Mouse (Mus musculus) myocyte (in vitro differentiated cells): Measurements from ENCODE around the gene Mrpl45. TPM values are rescaled to one million over a fixed set of nuclear protein-coding genes. Genes with fewer than 3 reads are reported as not detected.
"Not testable (repeated sequence)": the region's sequence is repeated elsewhere in the genome, so short reads cannot be mapped to it uniquely, and the experiment has no call there.

ENCODE experiments used
- H3K27me3 ChIP-seq: one replicate; pipeline ENCODE4 v1.6.1; 2011; ENCODE audit not compliant: control insufficient read depth, insufficient read depth, insufficient read length
- H3K36me3 ChIP-seq: one replicate; pipeline ENCODE4 v1.6.1; 2011; ENCODE audit not compliant: control insufficient read depth, insufficient read depth
- H3K4me2 ChIP-seq: one replicate; pipeline ENCODE4 v1.6.1; 2011; ENCODE audit warnings: low read depth, control low read depth
- H3K4me3 ChIP-seq: one replicate; pipeline ENCODE4 v1.5.1; 2011; ENCODE audit warnings: mild to moderate bottlenecking, control low read depth, moderate library complexity
- H3K79me2 ChIP-seq: one replicate; pipeline ENCODE4 v1.6.1; 2011; ENCODE audit not compliant: control insufficient read depth, insufficient read depth
- H3ac ChIP-seq: one replicate; pipeline ENCODE4 v1.6.1; 2011; ENCODE audit not compliant: control insufficient read depth, insufficient read length
- CEBPB ChIP-seq: IDR thresholded peaks from 2 replicates; pipeline ENCODE4 v1.6.1; 2011; ENCODE audit warnings: mild to moderate bottlenecking, moderate library complexity; ENCODE audit not compliant: poor library complexity, insufficient read depth, severe bottlenecking
- E2F4 ChIP-seq: IDR thresholded peaks from one replicate; pipeline ENCODE4 v1.6.1; 2011; ENCODE audit warnings: mild to moderate bottlenecking, control low read depth, moderate library complexity; ENCODE audit not compliant: insufficient read depth
- MAX ChIP-seq: IDR thresholded peaks from one replicate; pipeline ENCODE4 v1.6.1; 2011; ENCODE audit warnings: low read depth, mild to moderate bottlenecking, control low read depth
- MYOD1 ChIP-seq, 3 experiments: IDR thresholded peaks; one replicate each; pipeline ENCODE4 v1.6.1; 2011; ENCODE audit warnings: control low read depth in 2 of 3, low read depth in 2 of 3, mild to moderate bottlenecking in 2 of 3, moderate library complexity in 1 of 3; ENCODE audit not compliant: insufficient read length in 2 of 3, control insufficient read depth in 1 of 3
- MYOG ChIP-seq, 3 experiments: IDR thresholded peaks; one replicate each; pipeline ENCODE4 v1.6.1; 2011; ENCODE audit warnings: control low read depth in 2 of 3, low read depth in 2 of 3, mild to moderate bottlenecking in 2 of 3; ENCODE audit not compliant: insufficient read length in 2 of 3, control insufficient read depth in 1 of 3, insufficient read depth in 1 of 3
- POLR2A ChIP-seq: IDR thresholded peaks from one replicate; pipeline ENCODE4 v1.6.1; 2011; ENCODE audit warnings: low read depth, mild to moderate bottlenecking, control low read depth, moderate library complexity; ENCODE audit not compliant: insufficient read length
- POLR2AphosphoS2 ChIP-seq: IDR thresholded peaks from one replicate; pipeline ENCODE4 v1.6.1; 2011; ENCODE audit warnings: low read depth, control low read depth; ENCODE audit not compliant: insufficient read length
- REST ChIP-seq: IDR thresholded peaks from one replicate; pipeline ENCODE4 v1.6.1; 2011; ENCODE audit warnings: mild to moderate bottlenecking, control low read depth, moderate library complexity; ENCODE audit not compliant: insufficient read depth, insufficient read length
- SRF ChIP-seq: IDR thresholded peaks from one replicate; pipeline ENCODE4 v1.6.1; 2011; ENCODE audit warnings: low read depth; ENCODE audit not compliant: control insufficient read depth, insufficient read length
- TCF12 ChIP-seq: IDR thresholded peaks from one replicate; pipeline ENCODE4 v1.6.1; 2011; ENCODE audit warnings: mild to moderate bottlenecking, control low read depth; ENCODE audit not compliant: poor library complexity, insufficient read depth, severe bottlenecking
- TCF3 ChIP-seq: IDR thresholded peaks from one replicate; pipeline ENCODE4 v1.6.1; 2011; ENCODE audit warnings: low read depth, control low read depth; ENCODE audit not compliant: insufficient read length
- USF1 ChIP-seq: IDR thresholded peaks from one replicate; pipeline ENCODE4 v1.6.1; 2011; ENCODE audit warnings: low read depth, mild to moderate bottlenecking, control low read depth, moderate library complexity
- polyA plus RNA-seq: library from polyadenylated mRNA; unstranded; fragments of >200 nt; fragmentation: generic; extraction: Trizol; gene quantifications from one replicate; pipeline ENCODE4 v1.2.1, GENCODE M21; 2012; ENCODE audit warnings: missing spikeins

Gene Mrpl45
- polyA plus RNA-seq, 1 experiment = 36.3 TPM

DNA sequence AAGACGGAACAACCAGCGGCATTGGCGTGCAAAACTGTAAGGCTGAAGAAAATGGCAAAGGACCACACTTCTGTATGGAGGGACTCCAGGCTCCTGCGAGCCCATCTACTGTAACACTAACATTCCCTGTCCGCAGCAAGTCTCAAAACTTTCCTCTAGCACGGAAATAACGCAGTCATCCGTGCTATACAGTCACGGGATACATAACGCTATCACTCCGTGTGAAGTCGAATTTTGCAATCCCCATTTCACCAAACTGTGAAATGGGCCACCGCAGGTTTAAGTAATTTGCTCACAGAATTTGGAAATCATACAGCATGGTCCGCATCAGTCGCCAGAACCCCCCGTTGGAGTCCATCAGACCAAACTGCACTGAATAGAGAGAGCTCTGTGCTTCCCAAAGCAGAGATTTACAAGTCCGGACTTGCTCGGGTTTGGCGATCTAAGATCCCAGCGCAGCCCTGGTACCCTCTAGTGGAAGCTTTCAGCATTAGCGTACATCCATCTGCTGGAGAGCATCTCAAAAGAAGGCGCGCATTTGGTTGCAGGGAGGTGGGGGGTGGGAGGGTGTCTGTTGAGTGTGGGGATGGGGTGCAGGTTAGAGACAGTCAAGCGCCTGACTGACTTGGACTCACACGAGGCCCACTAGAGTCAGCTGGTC lies 5.5 kb upstream of the Mrpl45 start:
- TF ChIP-seq REST (no peak), POLR2AphosphoS2 (peak; percentile 31), CEBPB (0 out of 2 replicates have a peak, but pooled peaks have one; percentile 2), TCF12 (no peak)
- Histone ChIP-seq H3K4me2 (peak overlapping the region; percentile 98), H3K36me3 (no peaks in the 10 kb centered on the region)

GRCm38 (mm10) chr11:97310895-97311631 lies 4.5 kb upstream of the Mrpl45 start:
- Histone ChIP-seq H3K79me2 (peaks cover under 1% of the 10 kb centered on the region), H3K4me3 (peak overlapping the region; percentile 28), H3K4me2 (peak overlapping the region; percentile 98), H3K27me3 (no peaks in the 10 kb centered on the region), H3ac (no peak overlapping the region), H3K36me3 (no peaks in the 10 kb centered on the region)
- TF ChIP-seq TCF3 (no peak), CEBPB (0 out of 2 replicates have a peak, but pooled peaks have one; percentile 50)

More for the DNA sequence above, 5.5 kb upstream of the Mrpl45 start:
- Histone ChIP-seq H3K27me3 (no peaks in the 10 kb centered on the region), H3ac (peak overlapping the region; percentile 42), H3K4me3 (peak overlapping the region; percentile 28), H3K79me2 (no peaks in the 10 kb centered on the region)

DNA sequence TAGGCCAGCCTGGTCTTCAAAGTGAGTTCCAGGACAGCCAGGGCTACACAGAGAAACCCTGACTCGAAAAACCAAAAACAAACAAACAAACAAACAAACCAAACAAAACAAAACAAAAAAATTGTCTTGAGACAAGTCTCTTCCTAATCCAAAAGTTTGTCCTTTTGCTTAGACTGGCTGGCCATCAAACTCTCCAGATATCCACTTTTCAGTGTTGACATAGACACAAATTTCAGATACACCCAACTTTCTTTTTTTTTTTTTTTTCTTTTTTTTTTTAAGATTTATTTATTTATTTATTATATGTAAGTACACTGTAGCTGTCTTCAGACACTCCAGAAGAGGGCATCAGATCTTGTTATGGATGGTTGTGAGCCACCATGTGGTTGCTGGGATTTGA lies 2.6 kb upstream of the Mrpl45 start:
- not testable (repeated sequence) for H3K4me3 ChIP-seq, H3K27me3 ChIP-seq, H3K4me2 ChIP-seq, H3K36me3 ChIP-seq, H3ac ChIP-seq
- peaks cover 12% of the 10 kb centered on the region for H3K79me2 ChIP-seq

GRCm38 (mm10) chr11:97314110-97314509 lies 1.4 kb upstream of the Mrpl45 start:
- Histone ChIP-seq H3ac (no peak overlapping the region), H3K79me2 (peaks cover 12% of the 10 kb centered on the region), H3K4me3 (no peak overlapping the region), H3K36me3 (peaks cover 6% of the 10 kb centered on the region), H3K27me3 (no peaks in the 10 kb centered on the region), H3K4me2 (no peak overlapping the region)
- TF ChIP-seq USF1 (no peak), TCF3 (no peak), MYOD1 (IDR thresholded peaks at IDR 0.05; ENCODE audit: control insufficient read depth in 1 of 3, insufficient read length in 2 of 3, low read depth in 2 of 3) (no peak), POLR2A (no peak), CEBPB (no peak), E2F4 (no peak), SRF (no peak), TCF12 (no peak), POLR2AphosphoS2 (no peak)

DNA sequence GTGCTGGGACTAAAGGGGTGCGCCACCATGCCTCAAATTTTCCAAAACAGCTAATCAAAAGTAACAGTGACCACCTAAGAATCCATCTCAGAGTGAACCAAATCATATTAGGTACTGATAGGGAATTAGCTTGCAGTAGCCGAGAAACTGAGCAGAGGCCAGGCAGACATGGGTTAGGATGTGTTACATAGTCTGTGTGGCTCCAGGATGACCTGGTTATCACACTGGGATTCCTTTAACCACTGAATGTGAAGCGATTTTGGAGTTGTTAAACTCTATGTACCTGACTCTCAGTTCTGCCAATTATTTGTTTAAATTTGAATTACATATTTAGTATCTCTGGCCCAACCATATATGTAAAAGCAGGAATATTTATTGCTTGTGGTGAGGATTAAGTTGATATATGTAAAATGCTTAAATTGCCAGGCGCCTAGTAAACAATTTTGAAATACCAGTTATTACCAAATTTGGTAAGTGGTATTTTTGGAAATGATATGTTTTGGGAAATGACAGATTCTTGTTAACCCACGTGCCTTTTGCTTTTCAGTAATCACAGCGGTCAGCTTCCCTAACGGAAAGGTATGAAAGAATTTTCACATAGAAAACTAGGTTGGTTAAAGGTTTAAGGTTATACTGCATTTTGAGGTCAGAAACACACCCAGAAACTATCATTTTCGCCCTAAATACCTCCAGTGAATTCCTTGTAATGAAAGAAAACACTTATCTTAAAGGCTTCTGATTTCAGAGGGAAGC lies 589 bp upstream of the Mrpl45 start:
- peaks cover 12% of the 10 kb centered on the region for H3K79me2 ChIP-seq
- H3K36me3 ChIP-seq = peaks cover 6% of the 10 kb centered on the region
- H3K4me3 ChIP-seq = peak overlapping the region; percentile 36
- no peak overlapping the region for H3ac ChIP-seq
- TF ChIP-seq USF1 (peak; percentile 11), REST (no peak)
- H3K27me3 ChIP-seq = no peaks in the 10 kb centered on the region
- H3K4me2 ChIP-seq = peak overlapping the region; percentile 77

DNA sequence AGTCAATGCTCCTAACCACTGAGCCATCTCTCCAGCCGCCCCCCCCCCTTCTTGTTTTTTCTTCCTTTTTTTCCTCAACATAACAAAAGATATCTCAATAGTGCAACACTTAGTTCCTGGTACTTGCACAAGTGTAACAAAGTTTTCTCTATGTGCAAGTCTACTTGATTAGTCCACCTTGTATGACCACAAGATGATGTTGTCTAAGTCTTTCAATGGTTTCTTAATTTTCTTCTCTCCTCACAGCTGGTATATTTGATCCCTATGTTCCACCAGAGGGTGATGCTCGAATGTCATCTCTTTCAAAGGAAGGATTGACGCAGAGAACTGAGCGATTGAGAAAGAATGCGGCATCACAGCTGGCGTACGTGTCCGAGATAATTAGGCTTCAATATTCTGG lies 5.7 kb downstream of the Mrpl45 start:
- Histone ChIP-seq H3K36me3 (peaks cover 21% of the 10 kb centered on the region), H3K4me2 (no peak overlapping the region), H3K4me3 (no peak overlapping the region), H3K27me3 (no peaks in the 10 kb centered on the region), H3K79me2 (peaks cover 11% of the 10 kb centered on the region), H3ac (no peak overlapping the region)
- no peak for TF ChIP-seq POLR2AphosphoS2
- no peak for TF ChIP-seq MYOG (IDR thresholded peaks at IDR 0.05; ENCODE audit: control insufficient read depth in 1 of 3, insufficient read depth in 1 of 3, insufficient read length in 2 of 3, low read depth in 2 of 3)
- no peak for TF ChIP-seq MAX
- no peak for TF ChIP-seq TCF3
- TF ChIP-seq SRF = no peak
- no peak for TF ChIP-seq TCF12
- no peak for TF ChIP-seq POLR2A
- TF ChIP-seq REST = no peak
- no peak for TF ChIP-seq E2F4

GRCm38 (mm10) chr11:97321894-97322600 lies 6.5 kb downstream of the Mrpl45 start:
- H3K4me3 ChIP-seq, H3K79me2 ChIP-seq: not testable (repeated sequence)
- peaks cover 28% of the 10 kb centered on the region for H3K36me3 ChIP-seq

More at GRCm38 (mm10) chr11:97321894-97322600, 6.5 kb downstream of the Mrpl45 start:
- not testable (repeated sequence) for H3K4me2 ChIP-seq, H3ac ChIP-seq, H3K27me3 ChIP-seq
